Mouse (Mus musculus) brain, embryonic 14.5 days (tissue): ENCODE measurements around the gene Pnck. TPM values are rescaled to one million over a fixed set of nuclear protein-coding genes. Genes with fewer than 3 reads are reported as not detected.

ENCODE experiments used
- DNase-seq: peaks from one replicate; pipeline ENCODE4 v3.0.0-alpha.2; 2011; ENCODE audit warnings: low read depth
- CTCF ChIP-seq: fragments of 200-500 bp; IDR thresholded peaks from 2 replicates; pipeline ENCODE4 v1.5.1; 2012; ENCODE audit warnings: inconsistent platforms, mild to moderate bottlenecking, moderate library complexity, borderline replicate concordance; ENCODE audit not compliant: insufficient read depth, insufficient read length; ENCODE audit errors: extremely low read depth
- POLR2A ChIP-seq: fragments of 200-500 bp; IDR thresholded peaks from 2 replicates; pipeline ENCODE4 v1.6.1; 2012; ENCODE audit warnings: mild to moderate bottlenecking, inconsistent platforms, borderline replicate concordance; ENCODE audit not compliant: poor library complexity, insufficient read depth, insufficient read length, severe bottlenecking; ENCODE audit errors: extremely low read depth
- polyA plus RNA-seq: library from polyadenylated mRNA; depleted of rRNA; stranded (reverse); fragments of >200 nt; gene quantifications from 2 replicates; pipeline ENCODE4 v1.2.3, GENCODE M21; 2012; rRNA removed

Pnck gene
- polyA plus RNA-seq, 1 experiment = 139 TPM

DNA sequence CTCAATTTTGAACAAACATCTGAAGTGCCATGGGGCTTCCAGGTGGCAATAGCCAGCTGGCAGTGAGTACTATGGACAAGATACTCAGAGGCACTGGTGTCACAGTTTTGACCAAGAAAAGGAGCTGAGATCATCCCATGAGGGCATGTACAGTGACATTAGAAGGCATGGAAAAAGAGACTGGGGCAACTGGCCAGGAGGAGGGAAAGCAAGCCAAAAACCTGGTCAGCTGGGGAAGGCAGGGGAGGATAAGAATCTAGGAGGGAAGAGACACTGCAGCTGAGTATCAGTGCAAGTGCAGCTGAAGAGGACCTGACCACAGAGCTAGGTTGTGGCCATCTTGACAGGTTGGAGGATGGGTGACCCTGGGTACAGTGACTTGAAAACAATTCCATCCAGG lies 32.9 kb downstream of the Pnck start:
- DNase-seq = no peak
- TF ChIP-seq CTCF = no peak
- no peak for TF ChIP-seq POLR2A

DNA sequence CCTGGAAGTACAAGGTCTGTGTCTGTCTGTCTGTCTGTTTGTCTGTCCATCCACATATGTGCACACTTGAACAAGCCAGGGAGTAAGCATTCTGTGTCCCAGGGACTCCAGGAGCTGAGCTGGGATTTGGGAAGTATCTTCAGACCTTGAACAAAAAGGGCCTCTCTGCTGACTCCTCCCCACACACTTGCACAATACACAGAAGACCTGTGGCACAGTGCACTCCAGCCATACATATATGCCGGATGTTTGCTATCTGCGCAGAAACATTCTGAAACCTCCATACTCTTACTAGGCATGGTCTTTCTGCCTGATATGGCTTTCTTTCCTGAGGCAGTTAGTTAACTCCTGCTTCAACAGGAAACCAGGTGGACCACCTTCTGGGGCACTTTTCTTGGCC lies 40.0 kb downstream of the Pnck start:
- DNase-seq = no peak
- no peak for TF ChIP-seq POLR2A
- no peak for TF ChIP-seq CTCF

DNA sequence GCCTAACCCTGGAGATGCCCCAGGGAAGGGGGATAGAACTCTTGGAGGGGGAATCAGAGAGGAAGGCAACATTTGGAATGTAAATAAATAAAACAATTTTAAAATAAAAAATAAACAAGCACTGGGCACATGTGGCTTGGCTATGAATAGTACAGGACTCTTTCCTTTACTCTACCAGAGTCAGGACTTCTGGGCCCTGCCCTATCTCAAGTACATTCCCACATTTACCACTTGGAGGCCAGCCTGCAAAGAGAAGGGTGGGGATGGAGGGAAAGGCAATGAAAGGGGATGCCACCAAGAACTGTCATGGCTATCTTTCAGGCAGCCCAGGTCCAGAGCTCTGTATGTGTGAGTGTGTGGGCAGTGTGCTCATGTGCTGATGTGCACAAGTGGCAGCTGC lies 40.5 kb downstream of the Pnck start:
- no peak for DNase-seq
- TF ChIP-seq POLR2A = no peak
- TF ChIP-seq CTCF = no peak

DNA sequence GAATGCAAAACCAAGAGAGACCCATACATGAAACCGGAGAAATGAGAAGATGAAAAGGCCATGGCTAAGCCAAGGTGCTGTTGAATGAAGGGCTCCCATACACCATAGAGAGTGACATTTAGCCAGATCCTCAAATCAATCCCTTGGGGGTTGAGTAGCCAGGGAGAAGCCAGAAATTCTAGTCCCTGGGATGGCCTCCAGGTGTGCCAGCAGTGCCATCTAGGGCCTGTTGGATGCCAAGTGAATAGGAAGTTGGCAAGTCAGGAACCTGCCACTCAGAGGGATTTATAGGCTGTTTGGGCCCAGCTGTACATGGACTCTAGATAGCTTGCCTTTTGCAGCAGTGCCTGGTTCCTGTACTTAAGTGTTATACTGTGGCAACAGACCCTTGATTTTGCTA lies 44.0 kb downstream of the Pnck start:
- DNase-seq = no peak

DNA sequence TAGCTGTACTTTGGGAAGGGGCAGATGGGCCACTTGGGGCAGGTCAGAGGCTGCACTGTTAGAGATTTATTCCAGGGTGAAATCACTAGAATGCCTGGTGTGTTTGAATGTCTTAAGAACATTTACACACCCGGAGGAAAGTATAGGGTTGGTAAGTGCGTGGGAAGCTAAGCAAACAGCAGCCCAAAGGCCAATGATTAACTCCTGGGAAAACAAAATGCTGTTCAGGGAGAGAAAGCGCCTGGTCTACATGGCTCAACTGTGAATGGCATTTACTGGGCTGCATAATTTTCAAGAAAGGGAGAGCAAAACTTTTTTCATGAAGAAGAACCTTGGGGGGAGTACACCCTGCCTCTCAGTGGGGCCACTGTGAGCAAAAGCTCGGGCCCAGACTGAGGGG lies 46.3 kb downstream of the Pnck start:
- TF ChIP-seq CTCF (no peak), POLR2A (no peak)
- no peak for DNase-seq

More for the DNA sequence above, 44.0 kb downstream of the Pnck start:
- TF ChIP-seq POLR2A (no peak), CTCF (no peak)

Other genes starting within 250 kb of the Pnck start
- 1.2 and 1.3 TPM in 2 replicates for gene Zfp92, start 249.0 kb downstream of the Pnck start, polyA plus RNA-seq
- gene Trex2, start 224.8 kb downstream of the Pnck start, polyA plus RNA-seq = 0.11 and 0.18 TPM in 2 replicates
- 45.6 and 50.0 TPM in 2 replicates for gene Haus7, start 201.1 kb downstream of the Pnck start, polyA plus RNA-seq
- gene Bgn, start 176.5 kb downstream of the Pnck start, polyA plus RNA-seq = 39.3 and 83.1 TPM in 2 replicates
- gene Atp2b3, start 157.0 kb downstream of the Pnck start, polyA plus RNA-seq = 7.9 and 13.7 TPM in 2 replicates
- 1.1 and 1.5 TPM in 2 replicates for gene Dusp9, start 20.7 kb downstream of the Pnck start, polyA plus RNA-seq
- gene Slc6a8, start 13.0 kb upstream of the Pnck start, polyA plus RNA-seq = 62.2 and 71.4 TPM in 2 replicates
- 44.3 and 48.6 TPM in 2 replicates for gene Bcap31, start 56.1 kb upstream of the Pnck start, polyA plus RNA-seq
- 16.0 and 19.3 TPM in 2 replicates for gene Abcd1, start 56.5 kb upstream of the Pnck start, polyA plus RNA-seq
- 0.58 and 0.79 TPM in 2 replicates for gene Plxnb3, start 97.0 kb upstream of the Pnck start, polyA plus RNA-seq
- 0.85 and 1.2 TPM in 2 replicates for gene Srpk3, start 114.3 kb upstream of the Pnck start, polyA plus RNA-seq
- 382 and 510 TPM in 2 replicates for gene Idh3g, start 126.8 kb upstream of the Pnck start, polyA plus RNA-seq
- 130 and 205 TPM in 2 replicates for gene Ssr4, start 126.9 kb upstream of the Pnck start, polyA plus RNA-seq
- gene Pdzd4, start 164.9 kb upstream of the Pnck start, polyA plus RNA-seq = 88.2 and 125 TPM in 2 replicates
- not detected in 2 replicates for gene Avpr2, start 232.0 kb upstream of the Pnck start, polyA plus RNA-seq
- gene L1cam, start 236.0 kb upstream of the Pnck start, polyA plus RNA-seq = 141 and 249 TPM in 2 replicates